Mouse (Mus musculus): ENCODE measurements around the gene Gm42417.

The Gm42417 gene

DNA sequence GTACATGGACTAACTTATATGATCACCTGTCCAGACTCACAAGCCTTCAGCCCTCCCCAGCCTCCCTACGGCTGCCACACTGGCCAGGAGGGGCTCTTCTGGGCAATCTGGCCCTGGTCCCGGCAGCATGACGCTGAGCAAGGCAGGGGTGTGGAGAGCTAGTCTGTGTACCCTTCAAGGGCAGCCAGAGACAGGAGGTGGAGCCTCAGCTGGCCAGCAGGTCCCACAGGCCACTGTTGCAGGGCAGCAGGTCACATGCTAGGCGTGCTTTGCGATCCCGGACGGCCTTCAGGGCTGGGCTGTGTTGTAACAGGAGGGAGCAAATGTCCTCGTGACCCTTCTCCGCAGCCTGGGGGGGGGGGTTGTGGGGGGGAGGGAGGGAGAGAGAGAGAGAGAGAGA lies at the start of gene Gm42417:
Gene Gm42417 (minus strand): TSS at position 244 of the 400 bp plus-strand sequence.
- in situ Hi-C loops (cut with MboI, MseI) = no loop called here

DNA sequence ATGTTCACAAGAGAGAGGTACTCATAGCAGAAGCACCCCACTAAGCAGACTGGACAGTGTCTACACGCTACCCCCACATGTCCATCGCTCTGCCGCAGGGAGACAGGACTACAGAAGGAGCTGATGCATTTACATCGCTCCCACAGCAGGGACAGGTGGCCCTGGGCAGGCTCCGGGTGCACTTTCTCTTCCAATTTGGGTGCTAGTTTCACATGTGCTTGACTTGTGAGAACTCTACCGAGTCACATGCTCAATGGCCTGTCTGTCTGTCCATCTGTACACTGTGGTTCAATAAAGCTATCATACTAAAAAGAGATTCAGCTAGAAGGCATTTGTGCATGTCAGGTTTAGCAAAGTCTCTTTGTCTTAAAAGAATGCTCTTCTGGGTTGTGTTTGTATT lies 48.6 kb upstream of the Gm42417 start:
- in situ Hi-C loops (cut with MboI, MseI) = no loop called here

DNA sequence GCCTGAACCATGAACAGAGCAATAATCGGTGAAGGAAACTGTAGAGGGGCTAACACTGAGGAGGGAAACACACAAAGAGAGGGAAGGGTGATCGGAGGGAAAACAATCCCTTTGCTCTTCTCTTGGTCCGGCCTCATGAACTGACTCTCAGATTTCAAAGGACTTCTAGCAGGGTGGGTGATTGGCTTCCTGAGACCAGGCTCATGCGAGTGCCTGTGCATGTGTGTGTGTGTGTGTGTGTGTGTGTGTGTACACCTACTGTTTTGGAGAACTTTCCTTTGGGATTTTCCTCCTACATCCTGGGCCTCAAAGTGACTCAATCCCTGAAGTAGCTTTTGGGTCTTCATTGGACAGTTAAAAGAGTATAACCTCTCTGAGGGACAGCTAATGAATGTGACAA lies 47.1 kb upstream of the Gm42417 start:
- in situ Hi-C loops (cut with MboI, MseI) = no loop called here

DNA sequence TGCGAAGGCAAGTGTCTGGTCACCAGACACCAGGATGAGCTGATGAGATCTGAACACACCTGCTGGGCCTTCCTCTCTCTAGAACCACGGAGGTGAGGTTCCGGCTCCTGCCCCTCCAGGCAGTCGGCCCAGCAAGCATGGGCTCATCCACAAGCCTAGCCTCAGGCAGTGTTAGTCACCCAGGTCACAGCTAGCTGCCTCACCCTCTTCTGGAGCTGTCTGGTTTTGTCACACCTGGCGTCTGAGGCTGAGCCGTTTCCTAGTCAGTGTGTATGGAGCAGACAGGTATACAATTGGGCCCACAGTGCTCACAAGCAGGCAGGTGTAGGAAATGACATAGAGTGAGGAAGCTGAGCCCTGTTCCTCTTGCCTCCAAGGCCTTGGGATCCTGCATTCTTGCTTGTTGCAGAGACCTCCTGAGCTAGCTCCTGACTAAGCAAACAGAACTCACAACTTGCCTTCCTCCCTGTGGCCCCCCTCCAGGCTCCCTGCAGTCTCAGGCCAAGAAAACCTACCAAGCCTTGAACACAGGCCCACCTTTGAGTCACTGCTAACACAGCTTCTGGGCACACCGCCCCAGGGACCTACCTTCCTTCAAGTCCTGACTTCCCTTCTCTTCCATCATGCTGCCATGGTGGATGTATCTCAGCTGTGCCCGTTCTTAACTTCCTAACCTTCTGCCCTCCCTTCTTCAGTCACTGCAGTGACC lies 44.3 kb upstream of the Gm42417 start:
- in situ Hi-C loops (cut with MboI, MseI) = no loop called here

DNA sequence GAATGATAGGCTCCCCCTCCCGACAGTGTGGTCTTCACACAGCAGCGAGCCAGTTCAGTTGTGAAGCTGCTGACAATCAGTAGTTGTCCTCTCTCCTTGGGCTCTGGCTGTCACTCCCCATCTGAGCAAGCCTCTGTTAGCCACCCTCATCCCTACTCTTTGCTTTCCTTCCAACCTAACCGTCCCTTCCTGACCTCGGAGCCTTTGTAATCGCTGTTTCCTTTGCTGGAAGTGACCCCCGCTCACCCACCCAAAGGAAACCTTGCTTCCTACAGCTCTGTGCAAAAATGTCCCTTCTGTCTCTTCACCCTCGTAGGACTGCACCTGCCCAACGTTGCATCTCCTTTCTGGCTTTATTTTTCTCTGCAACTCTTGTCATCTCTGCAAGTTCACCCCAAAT lies 43.0 kb upstream of the Gm42417 start:
- in situ Hi-C loops (cut with MboI, MseI) = no loop called here

DNA sequence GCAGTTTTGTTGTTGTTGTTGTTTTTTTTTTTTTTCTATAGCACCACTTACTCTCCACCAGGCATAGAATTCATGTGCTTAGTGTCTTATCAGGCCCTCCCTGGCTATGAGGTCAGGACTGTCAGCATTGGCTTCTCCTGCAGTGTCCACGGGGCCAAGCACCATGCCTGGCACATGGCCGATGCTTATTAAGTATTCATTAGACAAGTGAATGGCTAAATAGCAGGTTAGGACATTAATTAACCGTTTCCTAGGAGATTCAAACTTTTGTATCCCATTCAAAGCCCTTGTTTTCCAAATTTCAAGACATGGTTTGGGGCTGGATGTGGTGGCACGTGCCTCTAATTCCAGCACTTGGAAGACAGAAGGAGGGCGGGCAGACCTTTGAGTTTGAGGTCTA lies 42.0 kb upstream of the Gm42417 start:
- in situ Hi-C loops (cut with MboI, MseI) = no loop called here

DNA sequence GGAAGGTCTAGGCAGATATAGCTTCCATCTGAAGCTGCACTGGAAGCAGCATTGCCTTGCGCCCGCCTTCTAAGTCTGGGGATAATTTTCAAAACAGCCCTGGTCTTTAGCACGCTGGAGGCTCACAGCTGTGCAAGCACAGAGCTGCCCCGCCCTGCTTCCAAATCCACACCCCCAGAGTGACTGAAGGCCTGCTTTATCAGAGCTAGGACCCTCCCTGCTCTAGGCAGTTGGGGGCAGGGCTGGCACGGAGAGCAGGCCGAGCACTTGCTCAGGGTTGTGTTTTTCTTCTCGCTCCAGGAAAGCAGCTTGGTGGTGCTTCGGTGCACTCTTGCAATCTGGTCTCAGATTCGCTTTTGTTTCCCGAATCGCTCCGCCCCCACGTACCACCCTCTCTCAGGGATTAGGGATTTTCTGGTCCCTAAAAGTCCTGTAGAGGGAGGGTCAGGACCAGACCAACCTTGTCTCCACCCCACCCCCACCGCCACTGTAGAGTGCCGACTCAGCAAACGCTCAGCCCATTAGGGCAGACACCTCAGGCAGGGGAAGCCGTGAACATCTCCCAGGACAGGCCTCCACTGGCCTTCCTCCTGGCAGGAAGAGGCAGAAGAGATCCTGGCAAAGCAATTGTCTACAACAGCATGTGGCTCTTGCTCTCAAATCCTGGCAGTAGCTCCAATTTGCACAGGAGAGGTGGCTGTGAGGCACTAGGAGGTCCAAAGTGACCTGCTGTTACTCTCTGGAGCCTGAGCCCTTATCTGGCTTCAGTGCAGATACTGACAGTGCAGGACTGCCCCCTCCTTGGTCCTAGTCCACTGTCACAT lies 41.4 kb upstream of the Gm42417 start:
- in situ Hi-C loops (cut with MboI, MseI) = no loop called here

DNA sequence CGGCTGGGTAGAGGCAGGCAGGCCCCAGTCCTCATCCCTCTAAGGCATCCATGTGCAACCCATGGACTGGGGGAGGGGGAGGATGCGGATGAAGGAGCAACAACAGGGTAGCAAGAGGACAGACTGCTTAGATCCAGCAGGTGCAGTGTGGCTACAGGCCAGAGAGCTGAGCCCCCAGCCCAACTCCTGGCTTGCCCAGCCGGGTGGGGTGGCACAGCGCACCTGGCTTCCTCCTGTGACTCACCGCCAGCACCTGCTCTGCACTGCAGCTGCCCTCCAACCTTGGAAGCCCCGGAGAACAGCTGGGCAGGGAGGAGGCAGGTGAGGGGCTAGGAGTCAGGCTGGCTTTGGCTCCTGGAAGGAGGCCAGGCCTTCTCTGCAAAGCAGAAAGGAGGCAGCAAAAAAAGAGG lies 40.8 kb upstream of the Gm42417 start:
- in situ Hi-C loops (cut with MboI, MseI) = no loop called here

DNA sequence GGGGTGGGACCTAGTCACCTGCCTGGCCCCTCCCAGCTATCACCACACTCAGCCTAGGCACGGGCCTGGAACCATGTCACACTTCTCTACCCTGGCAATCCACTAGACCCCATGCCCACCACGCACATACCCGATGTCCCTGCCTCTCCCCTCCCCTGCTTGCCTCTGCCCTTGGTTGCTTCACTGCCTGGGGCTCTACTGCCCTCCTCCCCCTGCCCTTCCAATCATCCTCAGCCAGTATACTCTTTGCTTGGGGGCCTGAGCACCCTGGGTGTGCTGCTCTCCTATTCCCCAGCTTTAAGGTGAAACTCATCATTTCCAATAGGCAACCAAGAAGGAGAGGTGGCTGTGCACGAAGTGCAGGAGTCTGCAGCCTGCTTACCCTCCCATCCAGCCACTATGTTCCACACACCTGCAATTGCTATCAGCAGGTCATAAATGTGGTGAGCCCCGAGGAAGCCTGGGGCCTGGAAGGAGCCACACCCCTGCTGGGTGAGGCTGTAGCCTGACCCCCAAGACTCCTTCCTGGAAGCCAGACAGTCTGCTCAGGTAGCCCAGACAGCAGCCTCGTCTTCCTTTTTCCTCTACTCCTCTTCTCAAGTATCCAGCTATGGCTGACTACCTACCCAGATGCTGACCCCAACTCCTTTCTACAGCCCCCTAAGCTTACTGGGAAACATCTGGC lies 37.9 kb upstream of the Gm42417 start:
- in situ Hi-C loops (cut with MboI, MseI) = no loop called here

DNA sequence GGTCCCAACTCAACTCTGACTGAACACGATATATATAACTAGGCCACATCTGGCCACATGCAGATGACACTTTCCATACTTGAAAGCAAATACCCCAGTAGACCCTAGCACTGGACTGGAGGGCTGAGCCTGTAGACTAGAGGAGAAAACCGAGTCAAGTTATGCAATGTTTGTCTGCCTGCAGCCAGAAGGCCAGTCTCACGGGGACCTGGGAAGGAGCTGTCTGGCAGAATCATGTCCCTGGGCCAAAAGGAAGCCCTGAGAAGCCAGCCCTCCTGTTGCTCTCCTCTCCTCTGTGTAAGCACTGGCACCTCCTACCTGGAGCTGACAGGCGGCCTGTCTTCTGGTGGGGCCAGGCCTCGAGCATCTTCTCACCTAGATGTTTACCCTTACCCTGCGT lies 36.1 kb upstream of the Gm42417 start:
- in situ Hi-C loops (cut with MboI, MseI) = no loop called here

DNA sequence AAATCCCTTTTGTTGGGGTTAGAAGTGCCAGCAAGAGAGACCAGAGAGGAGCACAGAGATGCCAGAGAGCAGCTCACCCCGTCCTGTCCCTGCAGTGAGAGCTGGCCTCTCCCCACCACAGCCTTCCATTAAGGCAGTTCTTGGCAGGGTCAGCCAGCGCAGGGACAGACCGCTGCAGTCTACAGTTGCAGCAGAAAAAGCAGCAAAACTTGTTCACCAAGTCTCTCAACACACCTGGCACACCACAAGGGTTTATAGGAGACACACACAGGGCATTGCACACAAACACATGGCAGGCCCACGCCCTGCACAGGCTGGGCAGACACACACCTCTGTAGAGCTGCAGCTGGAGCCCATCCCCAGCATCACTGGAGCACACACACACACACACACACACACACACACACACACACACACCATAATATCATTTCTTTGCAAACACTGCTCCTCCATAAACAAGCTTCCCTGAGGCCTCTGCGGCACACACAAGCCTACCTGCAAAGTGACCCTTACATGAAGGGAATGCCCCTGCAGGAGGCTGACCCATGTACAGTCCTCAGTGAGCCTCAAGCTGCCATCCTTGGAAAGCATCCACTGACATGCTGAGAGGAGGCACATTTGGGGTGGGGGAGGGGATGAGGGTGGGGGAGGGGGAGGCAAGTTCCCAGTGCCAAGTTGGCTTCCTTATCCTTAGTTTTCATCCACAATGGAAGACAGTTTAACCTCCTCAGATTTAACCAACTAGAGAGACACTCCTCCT lies 35.1 kb upstream of the Gm42417 start:
- in situ Hi-C loops (cut with MboI, MseI) = loop anchor here (25.0 kb wide), 1 partner anchor 113 kb away; the partner anchor contains the start of genes Cox5b and Fam178b

DNA sequence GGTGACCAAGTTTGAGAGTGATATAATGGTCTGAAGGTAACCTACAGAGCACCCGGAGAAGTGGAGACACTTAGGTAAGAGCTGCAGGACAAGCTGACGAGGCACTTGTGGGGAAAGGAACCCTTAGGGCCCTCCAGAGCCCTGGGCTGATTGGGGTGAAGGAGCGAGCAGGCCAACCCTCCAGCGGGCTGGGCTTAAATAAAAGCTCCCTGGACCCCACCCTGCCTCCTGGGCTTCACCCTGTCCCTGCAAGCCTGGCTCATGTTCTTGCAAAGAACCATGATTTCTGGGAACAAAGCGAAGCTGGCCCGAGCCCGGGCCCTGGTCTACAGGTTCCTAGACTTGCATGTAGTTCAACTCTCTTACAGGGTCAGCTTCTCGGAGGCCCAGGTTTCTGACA lies 34.3 kb upstream of the Gm42417 start:
- in situ Hi-C loops (cut with MboI, MseI) = loop anchor here (25.0 kb wide), 1 partner anchor 114 kb away; the partner anchor contains the start of genes Cox5b and Fam178b

DNA sequence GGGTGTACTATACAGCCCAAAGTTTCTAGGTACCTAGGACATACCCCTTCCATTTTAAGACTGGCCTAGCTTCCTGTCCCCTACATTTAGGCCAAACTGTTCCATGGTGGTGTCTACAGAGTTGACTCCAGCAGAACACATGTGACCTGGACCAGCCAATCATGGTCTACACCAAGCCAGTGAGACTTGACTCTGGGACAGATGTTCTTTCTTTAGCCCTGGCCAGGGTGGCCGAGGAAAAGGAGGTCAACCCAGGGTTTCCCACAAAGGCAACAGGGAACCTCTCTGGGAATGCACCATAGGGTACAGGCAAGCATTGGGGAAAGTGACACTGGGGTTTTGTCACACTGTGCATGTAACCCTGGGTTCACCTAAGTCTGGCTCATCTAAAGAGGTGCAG lies 33.5 kb upstream of the Gm42417 start:
- in situ Hi-C loops (cut with MboI, MseI) = loop anchor here (25.0 kb wide), 1 partner anchor 115 kb away; the partner anchor contains the start of genes Cox5b and Fam178b

DNA sequence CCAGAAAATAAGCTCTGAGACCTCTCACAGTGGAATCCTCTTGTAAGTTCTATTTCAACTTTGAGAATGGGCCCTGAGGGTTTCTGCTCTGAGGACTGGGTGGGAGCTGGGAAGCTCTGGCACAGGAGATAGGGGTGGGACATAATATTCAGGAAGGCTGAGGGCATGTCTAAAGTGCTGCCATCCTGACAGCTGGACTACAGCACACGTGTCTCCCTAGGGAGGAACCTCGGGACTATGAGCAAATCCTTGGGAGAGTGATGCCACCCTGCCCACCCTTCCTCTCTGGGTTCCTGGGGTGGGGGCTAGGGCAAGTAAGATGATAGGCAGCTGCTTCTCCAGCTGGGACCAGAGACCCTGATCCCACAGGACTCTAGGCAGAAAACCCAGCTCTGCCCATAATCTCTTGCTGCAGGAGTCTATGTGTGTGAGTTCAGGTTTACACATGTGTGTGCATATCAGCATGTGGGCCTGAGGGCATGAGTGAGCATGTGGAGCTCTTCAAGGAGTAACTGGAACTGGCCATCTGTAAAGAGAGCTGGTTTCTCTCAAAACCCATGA lies 33.0 kb upstream of the Gm42417 start:
- in situ Hi-C loops (cut with MboI, MseI) = loop anchor here (25.0 kb wide), 1 partner anchor 115 kb away; the partner anchor contains the start of genes Cox5b and Fam178b

DNA sequence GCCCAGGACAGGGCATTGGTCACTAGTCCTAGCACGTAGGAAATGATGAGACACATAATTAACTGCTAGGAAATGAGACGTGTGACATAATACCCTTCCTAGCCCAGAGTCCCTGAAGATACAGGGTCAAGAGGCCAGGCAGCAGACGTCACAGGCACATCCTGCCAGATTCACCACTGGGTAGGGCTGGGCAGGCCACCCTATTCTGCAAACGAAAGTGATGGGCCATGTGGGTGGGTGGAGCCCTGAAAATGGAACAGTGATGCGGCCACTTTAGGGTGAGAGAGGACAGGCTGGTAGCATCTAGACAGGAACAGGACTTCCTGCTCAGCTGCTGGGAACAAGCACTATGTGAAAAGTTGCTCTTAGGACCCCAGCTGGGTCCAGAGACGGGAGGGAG lies 32.4 kb upstream of the Gm42417 start:
- in situ Hi-C loops (cut with MboI, MseI) = loop anchor here (25.0 kb wide), 1 partner anchor 116 kb away; the partner anchor contains the start of genes Cox5b and Fam178b

DNA sequence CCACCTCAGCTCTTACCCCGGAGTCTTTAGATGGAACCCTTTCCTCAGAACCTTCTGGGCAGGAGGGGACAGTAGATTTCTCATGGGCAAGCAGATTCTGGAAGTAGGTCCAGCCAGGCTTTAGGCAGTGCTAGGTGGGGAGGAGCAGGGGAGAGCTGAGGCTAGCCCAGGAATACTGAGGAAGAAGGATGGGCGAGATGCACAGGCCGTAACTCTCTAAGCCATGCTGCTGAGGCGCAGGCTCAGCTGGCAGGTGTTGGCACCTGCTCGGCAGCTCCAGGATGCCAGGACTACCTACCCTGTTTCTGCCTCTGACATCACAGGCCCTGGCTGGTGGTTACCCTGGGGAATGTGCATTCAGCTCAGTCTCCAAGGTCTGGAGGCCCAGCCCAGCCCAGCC lies 31.1 kb upstream of the Gm42417 start:
- in situ Hi-C loops (cut with MboI, MseI) = loop anchor here (25.0 kb wide), 1 partner anchor 117 kb away; the partner anchor contains the start of genes Cox5b and Fam178b

DNA sequence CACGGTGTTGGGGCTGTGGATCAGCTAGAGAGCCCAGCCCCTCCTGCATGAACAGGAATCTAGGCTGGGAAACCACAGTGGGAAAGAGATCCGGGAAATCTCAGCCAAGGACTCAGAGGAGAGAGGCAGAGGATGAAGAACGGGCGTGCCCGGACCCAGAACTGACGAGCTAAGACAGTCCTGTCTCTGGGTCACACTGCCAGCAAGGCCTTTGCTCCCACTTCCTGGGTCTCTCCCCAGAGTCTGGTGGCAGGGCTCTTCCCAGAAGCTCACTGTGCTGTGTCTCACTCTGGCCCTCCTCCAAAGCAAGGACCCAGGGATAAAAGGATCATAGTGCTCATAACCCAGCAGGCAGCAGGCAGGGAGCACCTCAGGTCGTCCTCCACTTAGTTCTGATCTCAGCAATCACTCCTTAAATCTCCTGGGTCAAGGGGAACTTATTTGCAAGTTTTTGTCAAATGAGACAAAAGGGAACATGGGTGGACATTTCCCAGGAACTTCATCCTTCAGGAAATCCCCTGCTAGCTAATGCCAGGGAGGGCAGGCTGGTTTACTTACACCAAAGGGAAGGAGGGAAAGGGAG lies 30.6 kb upstream of the Gm42417 start:
- in situ Hi-C loops (cut with MboI, MseI) = loop anchor here (25.0 kb wide), 1 partner anchor 118 kb away; the partner anchor contains the start of genes Cox5b and Fam178b

DNA sequence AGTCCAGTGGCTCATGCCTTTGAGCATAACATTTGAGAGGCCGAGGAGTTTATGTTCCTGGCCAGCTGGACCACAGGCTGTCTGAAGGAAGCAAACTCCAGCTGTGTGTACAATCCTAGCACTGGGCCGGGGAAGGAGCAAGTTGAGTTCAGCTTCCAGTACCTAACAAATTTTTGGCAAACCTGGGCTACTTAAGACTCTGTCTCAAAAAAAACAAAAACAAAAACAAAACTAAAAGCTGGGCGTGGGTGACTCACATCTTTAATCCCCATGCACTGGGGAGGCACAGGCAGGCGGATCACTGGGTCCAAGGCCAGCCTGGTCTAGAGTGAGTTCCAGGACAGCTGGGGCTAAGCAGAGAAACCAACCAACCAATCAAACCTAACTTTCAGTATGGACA lies 29.5 kb upstream of the Gm42417 start:
- in situ Hi-C loops (cut with MboI, MseI) = loop anchor here (25.0 kb wide), 1 partner anchor 119 kb away; the partner anchor contains the start of genes Cox5b and Fam178b

DNA sequence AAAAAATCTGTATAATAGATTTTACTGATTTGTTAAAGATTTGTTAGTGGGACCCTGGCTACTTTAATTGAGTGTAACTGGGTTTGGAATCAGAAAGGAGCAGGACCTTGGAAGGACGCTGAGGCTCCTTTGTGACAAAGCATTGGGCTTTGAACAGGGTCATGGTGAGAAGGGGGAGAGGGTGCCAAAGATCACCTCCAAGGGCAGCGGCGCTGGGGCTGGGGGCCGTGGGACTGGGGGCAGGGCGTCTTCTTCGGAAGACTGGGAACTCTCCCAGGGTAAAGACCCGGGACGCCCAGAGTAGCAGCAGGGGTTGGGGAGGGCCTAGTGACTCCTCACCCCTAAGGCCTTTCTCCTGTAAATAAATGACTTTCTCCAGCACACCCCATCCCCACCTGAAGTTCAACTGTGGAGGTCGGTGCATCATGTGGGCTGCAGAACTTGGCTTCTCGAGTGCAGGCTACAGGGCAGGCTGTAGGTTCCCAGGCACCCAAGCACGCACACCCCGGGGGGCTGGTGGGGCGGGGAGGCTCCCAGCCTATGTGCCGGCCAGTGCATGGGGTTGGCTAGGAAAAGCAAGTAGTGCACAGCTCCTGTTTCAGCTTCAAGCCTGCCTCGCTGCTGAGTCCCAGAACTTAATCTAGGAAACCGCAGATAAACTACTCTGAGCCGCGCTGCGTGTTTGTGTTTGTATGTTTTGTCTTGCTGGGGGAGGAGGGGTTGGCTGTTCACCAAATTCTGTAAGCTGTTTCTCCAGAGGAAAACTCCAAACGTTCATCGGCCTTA lies 28.8 kb upstream of the Gm42417 start:
- in situ Hi-C loops (cut with MboI, MseI) = loop anchor here (25.0 kb wide), 1 partner anchor 119 kb away; the partner anchor contains the start of genes Cox5b and Fam178b
